Mouse (Mus musculus) CH12F3 (cell line): ENCODE measurements around the gene Gm28490.
"Not testable (repeated sequence)": the region's sequence is repeated elsewhere in the genome, so short reads cannot be mapped to it uniquely, and the experiment has no call there.

Source experiments
- in situ Hi-C: fragments of 300-500 bp; cut with MboI; formaldehyde crosslinking; loops from 2 replicates; pipeline ENCODE4 v1.14.3; 2020; ENCODE audit warnings: low sequenced_read_pairs

Gene Gm28490

GRCm38 (mm10) chrY:31634656-31635055, at the start of gene Gm28490:
Gene Gm28490, minus strand, starts transcription at chrY:31634756.
- in situ Hi-C loops: not testable (repeated sequence)
